Mouse (Mus musculus) skeletal muscle tissue, adult 2 months (tissue): ENCODE results near the gene Tax1bp1.
"Not testable (repeated sequence)": the region's sequence is repeated elsewhere in the genome, so short reads cannot be mapped to it uniquely, and the experiment has no call there.

Source experiments
- DNase-seq: peaks from one replicate; pipeline ENCODE4 v3.0.0-alpha.2; 2012; ENCODE audit warnings: low read depth, low spot score

Tax1bp1 gene

DNA sequence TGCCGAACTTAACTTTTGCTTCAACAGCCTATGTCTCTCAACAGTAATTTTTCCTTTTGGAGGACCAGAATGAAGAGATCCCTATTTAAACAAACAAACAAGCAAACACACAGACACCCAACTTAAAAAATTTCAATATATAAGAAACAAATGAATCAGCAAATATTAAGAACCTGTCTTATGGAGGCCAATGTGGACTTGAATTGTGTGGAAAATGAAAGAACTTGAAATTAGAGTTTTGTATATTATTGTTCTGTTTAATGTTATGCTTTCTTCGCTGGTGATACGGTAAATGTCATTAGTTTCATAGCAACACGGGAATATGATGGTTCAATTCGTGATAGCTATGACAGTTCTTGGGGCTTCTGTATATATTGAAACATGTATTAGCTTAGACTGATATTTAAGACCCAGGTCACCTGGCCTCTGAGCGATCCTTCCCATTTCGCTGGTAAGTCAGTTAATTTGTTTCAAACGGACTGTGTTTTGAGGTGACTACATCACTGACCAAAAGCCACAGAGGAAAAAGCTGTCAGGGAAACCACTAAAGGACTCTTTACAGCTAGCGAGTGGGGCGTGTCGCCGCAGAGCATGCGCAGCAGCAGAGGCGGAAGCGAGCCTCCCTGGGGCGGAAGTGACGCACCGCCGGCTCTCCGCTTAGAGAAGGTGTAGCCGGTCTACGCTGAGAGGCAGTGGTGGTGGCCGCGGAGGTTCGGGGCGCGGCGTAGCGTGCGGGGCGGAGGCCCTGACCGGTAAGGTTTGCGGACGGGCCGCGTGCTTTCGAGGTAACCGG is at the start of gene Tax1bp1:
TSS of gene Tax1bp1 (plus strand) at position 626 of the 793 bp plus-strand sequence.
- DNase-seq = peak; percentile 87

DNA sequence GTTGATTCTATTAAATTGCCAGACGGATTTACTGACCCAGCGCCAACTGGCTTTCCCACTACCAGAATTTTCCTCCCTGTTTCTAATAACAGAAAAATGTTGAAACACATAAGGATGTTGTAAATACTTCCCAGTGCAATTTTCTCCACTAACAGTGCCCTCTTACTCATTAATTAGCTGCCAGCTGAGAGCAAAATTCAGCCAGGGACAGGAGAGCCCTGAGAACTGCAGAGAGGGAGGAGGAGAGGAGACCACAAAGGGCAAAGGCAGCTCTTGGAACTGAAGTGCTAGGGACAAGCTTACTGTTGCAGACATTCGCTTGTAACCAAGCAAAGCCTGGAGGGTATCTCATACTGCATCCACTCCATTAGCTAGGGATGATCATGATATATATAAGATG is 45.9 kb upstream of the Tax1bp1 start:
- no peak for DNase-seq

- not testable (repeated sequence) for DNase-seq
Measured at GRCm38 (mm10) chr6:52669878-52670277, 43.7 kb upstream of the Tax1bp1 start.

DNA sequence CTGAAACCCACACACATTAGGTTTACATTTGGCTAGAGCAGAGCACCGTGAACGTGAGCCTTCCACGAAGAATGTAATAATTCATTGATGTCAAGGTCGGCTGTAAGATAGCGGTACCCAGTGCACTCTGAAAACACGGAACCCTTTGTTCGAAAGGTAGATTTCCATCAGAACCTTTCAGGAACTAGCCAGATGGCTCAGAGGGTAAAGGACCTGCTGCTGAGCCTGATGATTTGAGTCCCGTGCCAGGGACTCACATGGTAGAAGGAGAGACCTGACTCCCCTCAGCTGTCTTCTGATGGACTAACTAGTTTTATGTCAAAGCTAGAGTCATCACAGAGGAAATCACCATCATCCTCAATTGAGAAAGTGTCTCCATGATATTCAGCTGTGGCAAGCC is 41.7 kb upstream of the Tax1bp1 start:
- no peak for DNase-seq

DNA sequence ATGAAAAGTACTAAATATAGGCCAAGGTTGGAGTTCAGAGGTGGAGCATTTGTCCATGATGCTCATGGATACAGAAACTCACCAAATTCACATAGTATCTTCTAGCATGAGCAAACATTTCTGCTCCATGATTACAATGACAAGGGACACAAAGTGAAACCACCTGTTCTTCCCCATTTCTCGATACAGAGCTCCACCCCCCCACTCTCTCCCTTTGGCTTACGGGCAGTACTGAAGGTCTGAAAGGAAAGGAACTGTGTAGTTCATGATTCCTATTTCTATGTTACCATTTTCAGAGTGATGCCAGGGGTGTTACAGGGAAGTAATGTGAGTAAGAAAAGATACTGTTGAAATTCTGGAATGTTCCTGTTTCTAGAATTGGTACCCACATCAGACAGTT is 41.0 kb upstream of the Tax1bp1 start:
- no peak for DNase-seq

DNA sequence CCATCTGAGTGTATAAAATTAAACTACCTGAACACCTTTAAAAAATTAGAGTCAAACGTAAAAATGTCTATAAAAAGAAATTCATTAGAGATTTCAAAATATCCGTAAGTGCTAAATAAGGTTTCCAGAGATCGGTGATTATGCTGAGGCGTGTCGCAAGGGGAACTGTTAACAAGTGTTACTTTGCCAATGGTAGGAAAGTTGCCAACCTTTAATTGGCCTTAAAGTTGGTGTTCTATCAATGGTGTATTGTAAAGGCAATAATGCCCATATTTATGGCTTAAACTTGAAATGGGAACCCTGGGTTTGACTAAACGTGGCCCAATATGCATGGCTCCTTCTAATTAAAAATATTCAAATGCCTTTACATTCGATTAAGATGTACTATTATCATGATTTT is 39.8 kb upstream of the Tax1bp1 start:
- no peak for DNase-seq

GRCm38 (mm10) chr6:52674541-52674940 is 39.0 kb upstream of the Tax1bp1 start:
- no peak for DNase-seq

GRCm38 (mm10) chr6:52675222-52675921 is 38.2 kb upstream of the Tax1bp1 start:
- DNase-seq = peak; percentile 62

GRCm38 (mm10) chr6:52677534-52677933 is 36.0 kb upstream of the Tax1bp1 start:
- not testable (repeated sequence) for DNase-seq

DNA sequence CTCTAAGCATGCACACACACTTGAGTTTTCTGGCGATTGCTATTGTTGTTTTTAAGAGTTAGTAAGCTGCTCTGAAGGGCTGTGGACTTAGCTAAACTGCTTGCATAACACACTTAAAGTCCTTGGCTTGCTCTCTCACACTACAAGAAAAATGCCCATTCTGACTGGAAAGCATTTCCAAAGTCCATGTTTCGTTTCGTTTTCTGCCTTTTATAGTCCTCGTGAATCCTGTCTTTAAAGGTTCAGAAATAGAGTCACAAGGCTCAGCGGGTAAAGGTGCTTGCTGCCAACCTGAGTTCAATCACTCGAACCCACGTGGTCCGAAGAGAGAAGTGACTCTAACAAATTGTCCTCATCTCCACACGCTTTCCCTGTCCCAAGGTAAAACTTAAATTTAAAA is 34.0 kb upstream of the Tax1bp1 start:
- no peak for DNase-seq

GRCm38 (mm10) chr6:52680458-52681032 is 33.0 kb upstream of the Tax1bp1 start:
- DNase-seq = no peak

GRCm38 (mm10) chr6:52681847-52682485 is 31.6 kb upstream of the Tax1bp1 start:
- no peak for DNase-seq

DNA sequence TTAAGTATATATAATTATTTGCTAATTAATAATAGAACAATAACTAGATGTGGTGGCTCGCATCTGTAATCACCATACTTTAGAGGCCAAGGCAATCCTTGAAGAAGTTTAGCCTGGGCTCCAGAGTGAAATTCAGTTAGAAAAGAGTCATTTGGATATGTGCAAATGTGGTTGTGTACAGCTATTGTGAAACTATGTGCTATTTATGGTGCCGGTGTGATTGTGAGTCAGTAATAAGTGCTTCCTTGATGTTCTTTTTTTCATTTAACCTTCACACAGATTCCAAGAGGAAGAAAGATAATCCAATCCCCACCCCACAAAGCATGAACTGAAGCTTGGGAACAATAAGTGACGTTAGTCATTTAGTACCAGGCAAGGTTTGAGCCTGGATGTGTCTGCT is 30.9 kb upstream of the Tax1bp1 start:
- DNase-seq = no peak

DNA sequence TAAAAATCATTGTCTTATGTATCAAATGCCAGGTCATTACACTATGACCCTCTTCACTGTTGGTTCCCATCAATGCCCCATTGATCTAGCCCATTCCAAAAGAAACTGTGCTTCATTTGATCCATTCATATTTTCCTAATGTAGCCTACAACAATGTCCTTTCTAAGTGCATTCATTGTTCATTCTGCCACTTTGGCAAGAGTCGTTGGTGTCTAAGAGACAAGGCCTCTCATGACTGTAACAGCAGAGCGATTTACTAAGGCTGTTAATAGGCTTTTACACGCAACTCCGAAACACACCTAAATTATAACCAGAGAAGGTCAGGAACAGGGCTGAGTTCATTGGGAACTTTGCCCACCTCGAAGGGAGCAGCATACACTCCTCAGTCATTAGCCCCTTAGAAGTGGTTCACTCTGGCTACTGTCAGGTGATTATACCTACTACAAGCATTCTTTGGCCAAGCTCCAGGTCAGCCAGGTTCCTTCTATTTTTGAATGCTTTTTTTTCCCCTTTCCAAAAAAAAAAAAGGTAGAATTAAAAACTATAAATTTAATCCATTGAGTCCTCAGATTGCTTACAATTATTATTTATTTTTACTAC is 26.5 kb upstream of the Tax1bp1 start:
- no peak for DNase-seq

- DNase-seq = no peak
Measured at GRCm38 (mm10) chr6:52690365-52690764, 23.2 kb upstream of the Tax1bp1 start.

DNA sequence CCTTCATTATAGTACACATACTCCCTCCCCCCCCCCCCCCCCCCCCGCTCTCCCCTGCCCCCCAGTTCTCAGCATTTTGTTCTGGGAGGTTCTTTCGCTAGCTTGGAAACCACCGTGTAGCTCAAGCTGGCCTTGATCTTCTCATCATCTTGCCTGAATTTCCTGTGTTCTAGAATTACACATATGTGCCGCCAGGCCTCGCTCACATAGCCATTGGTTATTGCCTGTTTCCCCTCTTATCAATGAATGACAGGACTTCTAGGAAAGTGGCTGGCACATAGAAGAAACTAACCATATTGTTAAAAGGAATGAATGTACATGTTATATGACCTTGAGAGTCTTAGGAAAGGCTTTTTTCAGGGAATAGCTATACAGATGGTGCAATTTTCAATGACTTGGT is 21.7 kb upstream of the Tax1bp1 start:
- DNase-seq = no peak

GRCm38 (mm10) chr6:52692451-52693063 is 21.0 kb upstream of the Tax1bp1 start:
- no peak for DNase-seq

GRCm38 (mm10) chr6:52697964-52698535 is 15.5 kb upstream of the Tax1bp1 start:
- no peak for DNase-seq

GRCm38 (mm10) chr6:52699050-52699449 is 14.5 kb upstream of the Tax1bp1 start:
- DNase-seq = no peak

GRCm38 (mm10) chr6:52699899-52700298 is 13.6 kb upstream of the Tax1bp1 start:
- no peak for DNase-seq

DNA sequence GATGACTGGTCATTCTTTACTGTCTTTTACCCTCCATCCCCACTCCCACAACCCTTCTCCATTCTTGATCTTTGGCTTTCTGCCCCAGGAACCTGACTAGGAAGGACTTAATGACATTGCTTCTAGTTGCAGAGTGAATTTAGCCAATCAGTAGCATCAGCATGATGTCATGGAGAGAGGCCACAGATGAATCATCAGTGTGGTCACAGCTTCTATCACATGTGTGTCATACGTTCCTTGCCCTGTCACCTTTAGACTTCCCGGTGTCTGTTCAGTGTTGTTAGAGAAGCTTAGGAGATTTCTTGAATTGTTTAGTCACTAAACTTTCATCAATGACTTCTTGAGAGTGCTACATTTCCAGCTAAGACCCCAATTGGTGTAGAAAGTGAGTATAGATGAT is 10.3 kb upstream of the Tax1bp1 start:
- no peak for DNase-seq
